Mouse (Mus musculus): ENCODE results near the gene Foxn3. TPM values are rescaled to one million over a fixed set of nuclear protein-coding genes. Genes with fewer than 3 reads are reported as not detected.

Gene Foxn3
- total RNA-seq, 1 experiment from 2014 or later: 41.7 TPM

DNA sequence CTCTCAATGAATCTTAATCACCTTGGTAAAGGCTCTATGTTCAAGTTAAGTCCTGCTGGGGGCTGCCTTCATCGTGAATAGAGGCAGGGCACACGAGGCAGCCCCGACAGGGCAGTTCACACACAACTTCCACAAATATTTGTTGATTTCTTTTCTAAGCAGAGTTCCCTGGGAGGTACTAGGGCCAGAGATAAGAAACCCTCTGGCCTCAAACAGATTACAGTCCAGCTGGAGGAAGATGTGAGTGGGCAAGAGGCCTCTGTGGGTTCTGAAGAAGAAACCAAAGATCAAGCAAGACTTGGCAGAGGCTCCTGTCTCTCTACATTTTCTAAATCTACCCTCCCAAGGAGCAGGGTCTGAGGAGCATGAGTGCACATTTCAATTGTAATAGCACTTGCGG is 283.1 kb downstream of the Foxn3 start:
- peak; percentile 67 for ATAC-seq (replicated peaks; ENCODE audit: low read depth, poor library complexity, severe bottlenecking)

DNA sequence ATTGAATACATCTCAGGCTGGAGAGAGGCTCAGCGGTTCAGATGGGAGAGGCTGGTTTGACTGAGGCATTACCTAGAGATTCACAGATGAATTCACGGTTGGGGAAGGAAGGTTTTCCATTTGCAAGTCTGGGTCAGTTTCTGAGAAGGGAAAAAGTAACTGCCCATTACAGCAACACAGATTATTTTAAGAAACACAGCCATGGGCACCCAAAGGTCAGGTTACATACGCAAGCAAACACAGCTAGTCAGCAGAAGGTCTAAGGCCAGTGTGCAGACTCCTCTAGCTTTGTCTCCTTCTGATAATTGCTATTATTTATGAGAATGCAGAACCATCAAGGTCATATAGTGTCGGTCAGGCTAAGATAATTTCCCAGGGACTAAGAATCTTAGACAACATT is 284.0 kb downstream of the Foxn3 start:
- ATAC-seq (replicated peaks; ENCODE audit: low read depth, poor library complexity, severe bottlenecking): no peak

- ATAC-seq (replicated peaks; ENCODE audit: low read depth, poor library complexity, severe bottlenecking): peak; percentile 86
Observed at GRCm38 (mm10) chr12:99274589-99274988, 288.8 kb downstream of the Foxn3 start.

- ATAC-seq (replicated peaks; ENCODE audit: low read depth, poor library complexity, severe bottlenecking): no peak
Observed at GRCm38 (mm10) chr12:99269396-99269795, 294.0 kb downstream of the Foxn3 start.

GRCm38 (mm10) chr12:99268954-99269353 is 294.4 kb downstream of the Foxn3 start:
- ATAC-seq (replicated peaks; ENCODE audit: low read depth, poor library complexity, severe bottlenecking): no peak

DNA sequence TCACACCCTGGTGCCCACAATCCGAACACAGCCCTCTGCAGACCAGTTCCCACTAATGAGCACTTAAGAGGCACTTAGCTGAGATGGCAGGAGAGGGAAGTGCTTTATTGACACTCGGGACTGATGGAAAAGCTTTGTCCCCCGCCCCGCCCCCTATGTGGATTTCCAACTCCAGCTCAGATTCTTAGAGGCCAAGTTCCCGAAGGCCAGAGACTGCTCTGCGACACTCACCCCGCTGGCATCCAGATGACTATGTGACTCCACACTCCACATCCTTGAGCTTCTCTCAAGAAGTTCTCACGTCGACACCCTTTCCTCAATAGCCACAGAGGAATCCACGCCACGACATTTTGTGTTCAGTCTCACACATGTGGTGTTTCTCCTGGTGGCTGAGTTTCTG is 295.6 kb downstream of the Foxn3 start:
- no peak for ATAC-seq (replicated peaks; ENCODE audit: low read depth, poor library complexity, severe bottlenecking)

DNA sequence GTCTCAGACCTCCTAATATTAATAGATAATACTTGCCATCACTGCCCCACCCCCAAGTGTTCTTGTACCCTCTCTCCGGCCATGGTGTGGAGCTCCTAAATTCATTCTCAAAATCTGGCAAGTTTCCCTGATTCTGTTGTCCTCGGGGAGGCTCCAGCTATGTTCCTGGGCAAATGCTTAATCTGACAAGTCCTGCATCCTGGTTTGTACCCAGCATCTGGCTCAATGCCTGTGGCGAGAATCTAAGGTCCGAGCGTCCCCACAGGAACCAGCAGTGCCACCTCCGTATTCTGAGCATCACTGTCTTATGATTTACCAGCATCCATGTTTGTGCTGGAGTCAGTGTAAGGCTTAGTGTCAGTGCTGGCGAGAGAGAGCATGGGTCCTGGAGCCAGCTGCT is 296.9 kb downstream of the Foxn3 start:
- no peak for ATAC-seq (replicated peaks; ENCODE audit: low read depth, poor library complexity, severe bottlenecking)

- ATAC-seq (replicated peaks; ENCODE audit: low read depth, poor library complexity, severe bottlenecking): no peak
Observed at GRCm38 (mm10) chr12:99265777-99266176, 297.6 kb downstream of the Foxn3 start.

- peak; percentile 80 for ATAC-seq (replicated peaks; ENCODE audit: low read depth, poor library complexity, severe bottlenecking)
Observed at GRCm38 (mm10) chr12:99264386-99264785, 299.0 kb downstream of the Foxn3 start.

DNA sequence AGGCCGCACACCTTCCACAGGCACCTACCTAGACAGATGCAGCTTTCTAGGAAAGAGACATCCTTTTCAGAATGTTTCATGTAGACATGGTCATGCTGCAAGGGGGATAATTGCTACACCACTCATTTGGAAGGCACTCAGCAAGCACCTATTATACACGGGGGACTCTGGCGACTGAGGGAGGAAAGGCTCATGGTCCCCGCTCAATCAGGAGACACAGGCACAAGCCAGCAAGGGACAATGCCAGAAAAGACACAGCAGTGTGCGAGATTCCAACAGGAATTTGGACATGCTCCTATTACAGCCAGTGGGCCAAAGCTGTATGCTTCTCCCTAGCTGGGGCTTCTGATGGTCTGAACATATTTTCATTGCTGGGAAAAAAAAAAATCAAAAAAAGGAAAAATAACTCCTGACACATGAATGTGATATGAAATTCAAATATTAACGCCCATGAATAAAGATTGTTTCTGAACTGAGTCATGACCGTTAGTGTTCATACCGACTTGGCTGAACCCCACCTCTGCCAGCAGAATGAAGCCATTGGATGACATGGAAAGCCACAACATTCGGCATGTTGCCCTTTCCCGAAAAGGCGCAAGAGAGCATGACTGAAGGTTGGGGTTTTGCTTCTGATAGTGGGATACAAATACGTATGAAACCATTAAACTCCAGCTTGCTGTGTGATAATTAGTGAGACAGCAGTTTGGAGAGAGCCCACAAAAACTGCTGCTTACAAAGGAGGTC is 299.6 kb downstream of the Foxn3 start:
- no peak for ATAC-seq (replicated peaks; ENCODE audit: low read depth, poor library complexity, severe bottlenecking)

DNA sequence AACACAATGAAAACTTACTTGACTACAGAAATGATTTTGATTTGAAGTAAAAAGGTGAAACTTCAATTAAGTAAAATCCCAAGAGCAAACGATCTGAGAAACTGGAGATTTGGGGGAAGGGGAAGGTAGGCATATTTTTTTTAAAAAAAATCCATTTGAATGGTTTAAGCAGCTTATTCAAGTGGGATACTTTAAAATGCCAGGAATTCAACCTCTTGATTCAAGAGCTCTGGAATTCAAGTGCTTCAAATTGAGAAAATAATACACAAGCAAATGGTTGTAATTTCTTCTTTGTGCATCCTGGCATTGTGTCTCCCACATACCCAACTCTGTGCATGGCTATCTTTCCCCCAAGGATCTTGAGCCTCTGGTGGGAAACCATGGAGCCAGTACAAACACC is 300.5 kb downstream of the Foxn3 start:
- ATAC-seq (replicated peaks; ENCODE audit: low read depth, poor library complexity, severe bottlenecking): no peak

DNA sequence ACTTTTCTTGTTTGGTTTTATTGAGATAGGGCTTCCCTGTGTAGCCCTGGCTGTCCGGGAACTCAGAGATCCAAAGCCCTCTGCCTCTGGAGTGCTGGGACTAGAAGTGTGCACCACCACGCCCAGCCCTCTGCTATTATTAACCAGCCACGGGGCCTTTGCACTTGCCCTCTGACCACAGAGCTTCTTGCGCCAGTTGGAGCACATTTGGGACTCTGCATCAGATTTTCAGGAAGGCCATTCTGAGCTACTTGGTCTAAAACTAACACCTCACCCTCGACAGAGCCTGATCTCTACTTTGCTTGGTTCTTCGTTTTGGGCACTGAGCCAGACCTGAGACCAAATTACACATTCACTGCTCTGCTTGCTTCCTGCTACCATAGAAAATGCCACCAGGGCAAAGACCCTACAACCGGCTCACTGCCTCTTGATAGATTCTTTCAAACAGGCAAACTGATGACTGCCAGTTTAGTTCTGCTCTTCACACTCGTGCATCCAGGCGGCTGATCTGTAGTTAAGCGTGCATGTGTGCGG is 301.2 kb downstream of the Foxn3 start:
- ATAC-seq (replicated peaks; ENCODE audit: low read depth, poor library complexity, severe bottlenecking): no peak

GRCm38 (mm10) chr12:99260171-99260570 is 303.2 kb downstream of the Foxn3 start:
- ATAC-seq (replicated peaks; ENCODE audit: low read depth, poor library complexity, severe bottlenecking): no peak

DNA sequence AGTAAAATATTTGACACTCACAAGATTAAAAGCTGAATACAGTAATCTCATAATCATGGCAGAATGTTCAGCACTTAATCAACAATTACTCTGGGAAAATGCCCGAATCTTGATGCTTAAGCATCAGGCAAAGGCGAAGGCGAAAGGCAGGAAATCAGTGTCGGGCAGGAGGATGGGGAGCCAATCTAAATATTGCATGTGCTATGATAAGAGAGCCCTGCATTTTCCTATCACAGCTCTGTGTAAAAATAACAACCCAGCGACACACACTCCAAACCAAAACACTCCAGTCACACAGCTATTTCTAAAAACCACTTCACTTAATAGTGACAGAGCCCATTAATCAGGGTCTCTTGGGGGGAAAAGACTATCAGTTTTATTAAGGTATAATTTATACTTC is 305.8 kb downstream of the Foxn3 start:
- no peak for ATAC-seq (replicated peaks; ENCODE audit: low read depth, poor library complexity, severe bottlenecking)

GRCm38 (mm10) chr12:99256997-99257396 is 306.4 kb downstream of the Foxn3 start:
- peak; percentile 50; the same call in 1 of the 2 replicates for ATAC-seq (replicated peaks; ENCODE audit: low read depth, poor library complexity, severe bottlenecking)

DNA sequence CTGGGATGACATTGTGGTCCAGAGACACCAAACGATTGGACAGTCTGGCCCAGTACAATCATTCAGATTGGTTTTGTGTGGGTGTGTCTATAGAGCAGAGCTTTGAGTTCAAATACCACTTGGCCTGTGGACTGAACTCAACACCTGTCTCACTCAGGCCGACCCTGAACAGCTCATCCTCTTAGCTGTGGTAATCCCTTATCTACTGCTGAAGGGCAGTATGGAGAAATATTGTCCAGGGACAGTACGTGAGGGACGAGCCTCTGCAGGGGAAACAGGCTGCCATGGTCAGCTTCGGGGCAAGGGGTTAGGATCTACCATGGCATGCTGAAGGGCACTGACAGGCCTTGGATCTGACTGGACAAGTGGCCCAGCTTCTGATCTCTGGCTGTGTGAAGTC is 306.9 kb downstream of the Foxn3 start:
- ATAC-seq (replicated peaks; ENCODE audit: low read depth, poor library complexity, severe bottlenecking): 0 out of 2 replicates have a peak, but pooled peaks have one; percentile 25

GRCm38 (mm10) chr12:99254436-99254835 is 308.9 kb downstream of the Foxn3 start:
- ATAC-seq (replicated peaks; ENCODE audit: low read depth, poor library complexity, severe bottlenecking): no peak

- no peak for ATAC-seq (replicated peaks; ENCODE audit: low read depth, poor library complexity, severe bottlenecking)
Observed at GRCm38 (mm10) chr12:99253562-99253961, 309.8 kb downstream of the Foxn3 start.

GRCm38 (mm10) chr12:99248606-99249005 is 314.8 kb downstream of the Foxn3 start:
- ATAC-seq (replicated peaks; ENCODE audit: low read depth, poor library complexity, severe bottlenecking): no peak

DNA sequence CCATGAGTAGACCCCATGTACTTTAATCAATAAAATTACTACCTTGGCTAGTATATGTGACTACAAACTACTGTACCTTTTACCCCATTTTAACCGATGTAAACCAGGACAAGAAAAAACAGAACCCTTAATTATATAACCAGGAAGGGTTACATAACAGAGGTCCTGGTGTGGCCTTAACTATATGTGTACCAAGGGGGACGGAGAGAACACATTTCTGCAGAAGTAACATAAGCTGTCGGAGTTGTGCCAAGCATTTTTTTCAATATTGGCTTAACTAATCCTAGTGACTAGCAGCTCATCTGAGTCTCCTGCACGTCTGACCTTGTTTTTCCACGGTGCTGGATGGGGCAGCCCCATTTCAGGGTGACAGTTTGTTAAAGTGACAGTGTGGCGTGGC is 315.4 kb downstream of the Foxn3 start:
- ATAC-seq (replicated peaks; ENCODE audit: low read depth, poor library complexity, severe bottlenecking): no peak

DNA sequence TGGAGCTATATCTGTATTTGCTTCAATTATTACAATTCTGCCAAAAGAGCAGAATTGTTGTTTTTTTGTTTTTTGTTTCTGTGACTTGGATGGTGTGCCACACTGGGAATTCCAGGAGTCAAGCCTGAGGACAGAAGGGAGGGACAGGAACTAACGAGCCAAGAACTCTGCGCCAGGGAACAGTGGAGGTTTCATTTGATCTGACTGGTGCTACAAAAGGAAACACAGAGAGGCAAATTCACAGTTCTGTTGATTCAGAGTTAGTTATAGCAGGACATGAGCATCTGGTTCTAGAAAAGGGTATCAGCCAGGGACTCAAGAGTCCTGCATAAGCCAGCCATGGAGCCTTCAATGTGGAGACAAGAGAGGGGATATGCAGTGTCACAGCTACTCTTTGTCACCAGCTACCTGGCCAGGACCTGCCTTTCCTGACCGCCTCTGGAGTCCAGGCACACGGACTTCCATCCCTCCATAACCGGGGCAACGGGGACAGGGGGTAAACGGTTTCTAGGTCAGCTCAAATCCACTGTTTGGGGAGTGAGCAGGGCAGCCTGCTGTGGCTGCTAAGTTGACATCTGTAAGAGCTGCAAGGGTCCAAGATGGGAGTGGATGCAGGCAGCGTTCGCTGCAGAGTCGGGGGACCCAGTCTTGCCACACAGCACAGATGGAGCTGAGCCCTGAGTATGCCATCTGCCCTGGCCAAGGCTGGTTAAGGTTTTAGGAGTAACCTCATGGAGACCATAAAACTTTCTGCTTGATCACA is 316.2 kb downstream of the Foxn3 start:
- no peak for ATAC-seq (replicated peaks; ENCODE audit: low read depth, poor library complexity, severe bottlenecking)
